Comparison of ENCODE assay signal across 9 mouse cellular contexts in genomic region chr7:24500929-24501328, GRCm38 (mm10). TPM values are rescaled to one million over a fixed set of nuclear protein-coding genes. Genes with fewer than 3 reads are reported as not detected.
A peak's percentile ranks its signal among the peaks of the same experiment; 100 is the strongest.
DNase-seq lines count a peak whose midpoint lies in the region; ATAC-seq and TF ChIP-seq lines count a peak whose summit lies in the region.
"Had no signal": no experiment of that assay in that cellular context is flagged by ENCODE, and none has a peak within 500 bp of the region (broad histone marks: within the 10 kb centered on the region; RNA-seq: fewer than 3 reads in every experiment).

No protein-coding gene starts in this region.

- H3K4me1 ChIP-seq in ES-Bruce4 (ENCODE audit: control insufficient read depth, insufficient read depth, low read length) = peaks cover 4% of the 10 kb centered on the region
- H3K4me1 ChIP-seq in liver, postnatal 0 days (ENCODE audit: insufficient read depth) = peaks cover 12% of the 10 kb centered on the region

- no peaks in the 10 kb centered on the region for H3K27me3 ChIP-seq in ES-Bruce4 (ENCODE audit: control insufficient read depth, insufficient read depth, low read length, poor library complexity, severe bottlenecking)
- peaks cover 45% of the 10 kb centered on the region for H3K27me3 ChIP-seq in liver, postnatal 0 days (ENCODE audit: insufficient read depth, low read length)

- ATAC-seq in liver, postnatal 0 days = no peak

- DNase-seq in kidney, adult 18-20 months = peak; percentile 34
- DNase-seq in kidney, adult 11 months = no peak
- DNase-seq in ZHBTc4 (ENCODE audit: low read depth, low spot score) = peak; percentile 88
- peak; percentile 56 for DNase-seq in liver, postnatal 0 days
- DNase-seq in thymus, postnatal 25 days = peak; percentile 48
- no peak for DNase-seq in urinary bladder, postnatal 36 days (ENCODE audit: low spot score in 2 of 2)
- DNase-seq in gastrocnemius, adult 18-20 months (ENCODE audit: low spot score) = no peak

- H3K4me3 ChIP-seq in ES-Bruce4 (ENCODE audit: low read depth, low read length) = no peak overlapping the region
- H3K4me3 ChIP-seq in liver, postnatal 0 days (ENCODE audit: low read depth, low read length) = no peak overlapping the region

- no peak for TF ChIP-seq EP300 in ES-Bruce4 (IDR thresholded peaks at IDR 0.05; ENCODE audit: insufficient read depth, low read depth, low read length)
- TF ChIP-seq EP300 in liver, postnatal 0 days (IDR thresholded peaks at IDR 0.05; ENCODE audit: low read depth) = no peak

- no peak for TF ChIP-seq POLR2A in ES-Bruce4 (IDR thresholded peaks at IDR 0.05; ENCODE audit: insufficient read depth, low read length)

- no peaks in the 10 kb centered on the region for H3K9me3 ChIP-seq in ES-Bruce4 (replicated peaks; ENCODE audit: control insufficient read depth, insufficient read depth, low read length, poor library complexity, severe bottlenecking)
- 0 out of 2 replicates have a peak, but pooled peaks cover 2% of the 10 kb centered on the region for H3K9me3 ChIP-seq in liver, postnatal 0 days (ENCODE audit: low read length)
- H3K9me3 ChIP-seq: limb, embryonic 13.5 days had no signal

- no peak overlapping the region for H3K9ac ChIP-seq in ES-Bruce4 (ENCODE audit: low read depth, poor library complexity, severe bottlenecking)
- H3K9ac ChIP-seq in liver, postnatal 0 days (replicated peaks) = no peak overlapping the region

- no peak overlapping the region for H3K27ac ChIP-seq in ES-Bruce4 (ENCODE audit: insufficient read depth, low read length)
- H3K27ac ChIP-seq in liver, postnatal 0 days (ENCODE audit: low read depth) = no peak overlapping the region
- H3K27ac ChIP-seq: limb, embryonic 13.5 days had no signal

- WGBS in liver, postnatal 0 days (ENCODE audit: insufficient replicate concordance) = 29% methylated on average over 7 of the region's 7 CpGs

- peak; percentile 64 for TF ChIP-seq CTCF in ES-Bruce4 (IDR thresholded peaks at IDR 0.05; ENCODE audit: low read depth, low read length)
- TF ChIP-seq CTCF in liver, postnatal 0 days (IDR thresholded peaks at IDR 0.05; ENCODE audit: low read depth) = peak; percentile 57

- no peaks in the 10 kb centered on the region for H3K36me3 ChIP-seq in ES-Bruce4 (ENCODE audit: control insufficient read depth, insufficient read depth, low read length, poor library complexity, severe bottlenecking)
- H3K36me3 ChIP-seq in liver, postnatal 0 days (replicated peaks; ENCODE audit: insufficient read depth, low read length) = no peaks in the 10 kb centered on the region

- no peak overlapping the region for H3K4me2 ChIP-seq in liver, postnatal 0 days (ENCODE audit: low read depth, low read length)

RNA-seq across cellular contexts. Expression of gene Zfp428, which starts 5.9 kb away (rescaled TPM):
- polyA plus RNA-seq in ES-Bruce4 (2011; ENCODE audit: insufficient read depth, insufficient read length, low read depth, missing spikeins) = 12.3 and 13.1 TPM in 2 replicates
- 3.3 and 4.1 TPM in 2 replicates for polyA plus RNA-seq in liver, postnatal 0 days (2015; fragmentation: Nextera tagmentation; extraction: Ambion mirVana)
- total RNA-seq in gastrocnemius, adult 18-20 months (2021) = 1 to 10 TPM; 4.1 to 4.5 TPM

RNA-seq across cellular contexts. Expression of gene AC161166.1, which starts 11.3 kb away (rescaled TPM):
- polyA plus RNA-seq in ES-Bruce4 (2011; ENCODE audit: insufficient read depth, insufficient read length, low read depth, missing spikeins) = not detected in 2 replicates
- not detected in 2 replicates for polyA plus RNA-seq in liver, postnatal 0 days (2015; fragmentation: Nextera tagmentation; extraction: Ambion mirVana)
- total RNA-seq in gastrocnemius, adult 18-20 months (2021) = not detected

RNA-seq across cellular contexts. Expression of gene Cadm4, which starts 19.1 kb away (rescaled TPM):
- polyA plus RNA-seq in ES-Bruce4 (2011; ENCODE audit: insufficient read depth, insufficient read length, low read depth, missing spikeins) = 10.4 and 12.2 TPM in 2 replicates
- 0.17 and 0.46 TPM in 2 replicates for polyA plus RNA-seq in liver, postnatal 0 days (2015; fragmentation: Nextera tagmentation; extraction: Ambion mirVana)
- total RNA-seq in gastrocnemius, adult 18-20 months (2021) = 1 to 10 TPM; 2.3 to 3.4 TPM

RNA-seq across cellular contexts. Expression of gene Irgq, which starts 29.6 kb away (rescaled TPM):
- polyA plus RNA-seq in ES-Bruce4 (2011; ENCODE audit: insufficient read depth, insufficient read length, low read depth, missing spikeins) = 7.2 and 8.2 TPM in 2 replicates
- 1.3 and 1.6 TPM in 2 replicates for polyA plus RNA-seq in liver, postnatal 0 days (2015; fragmentation: Nextera tagmentation; extraction: Ambion mirVana)
- total RNA-seq in gastrocnemius, adult 18-20 months (2021) = 10 to 100 TPM; 11.5 to 16.2 TPM

RNA-seq across cellular contexts. Expression of gene Plaur, which starts 38.6 kb away (rescaled TPM):
- 29.5 and 38.0 TPM in 2 replicates for polyA plus RNA-seq in ES-Bruce4 (2011; ENCODE audit: insufficient read depth, insufficient read length, low read depth, missing spikeins)
- 9.3 and 10.8 TPM in 2 replicates for polyA plus RNA-seq in liver, postnatal 0 days (2015; fragmentation: Nextera tagmentation; extraction: Ambion mirVana)
- total RNA-seq in gastrocnemius, adult 18-20 months (2021) = 1 to 10 TPM in 1 of 2 experiments, under 1 TPM in 1; 0.87 to 1.4 TPM

Comparison
In these comparisons a context has a peak if more than half of its experiments do, and no peak if none do; other contexts are left out.
1. DNase-seq: peak in kidney, adult 18-20 months (single experiment), ZHBTc4 (single experiment), liver, postnatal 0 days (single experiment) and thymus, postnatal 25 days (single experiment); none in kidney, adult 11 months (single experiment), urinary bladder, postnatal 36 days (0 of 2) and gastrocnemius, adult 18-20 months (single experiment).